Mouse (Mus musculus) MEL (cell line): Measurements from ENCODE around the gene Enpp6.

Experiments
- CHD1 ChIP-seq: IDR thresholded peaks from 2 replicates; pipeline ENCODE4 v1.6.1; 2012; ENCODE audit warnings: low read depth, mild to moderate bottlenecking, inconsistent platforms, low read length, improper control_type of control experiment
- ELF1 ChIP-seq: IDR thresholded peaks from 2 replicates; pipeline ENCODE4 v1.6.1; 2014; ENCODE audit warnings: low read depth, mild to moderate bottlenecking, inconsistent platforms, low read length, improper control_type of control experiment, moderate library complexity
- EP300 ChIP-seq, 2 experiments: IDR thresholded peaks; 2 replicates each; pipeline ENCODE4 v1.6.1; 2011; ENCODE audit warnings: improper control_type of control experiment in 2 of 2, low read length in 2 of 2, low read depth in 1 of 2, mild to moderate bottlenecking in 1 of 2
- NELFE ChIP-seq: IDR thresholded peaks from 2 replicates; pipeline ENCODE4 v1.6.1; 2011; ENCODE audit warnings: low read depth, low read length, improper control_type of control experiment
- NRF1 ChIP-seq: IDR thresholded peaks from 2 replicates; pipeline ENCODE4 v1.6.1; 2014; ENCODE audit warnings: low read depth, mild to moderate bottlenecking, inconsistent platforms, low read length, improper control_type of control experiment, moderate library complexity; ENCODE audit not compliant: poor library complexity, insufficient read depth, severe bottlenecking

DNA sequence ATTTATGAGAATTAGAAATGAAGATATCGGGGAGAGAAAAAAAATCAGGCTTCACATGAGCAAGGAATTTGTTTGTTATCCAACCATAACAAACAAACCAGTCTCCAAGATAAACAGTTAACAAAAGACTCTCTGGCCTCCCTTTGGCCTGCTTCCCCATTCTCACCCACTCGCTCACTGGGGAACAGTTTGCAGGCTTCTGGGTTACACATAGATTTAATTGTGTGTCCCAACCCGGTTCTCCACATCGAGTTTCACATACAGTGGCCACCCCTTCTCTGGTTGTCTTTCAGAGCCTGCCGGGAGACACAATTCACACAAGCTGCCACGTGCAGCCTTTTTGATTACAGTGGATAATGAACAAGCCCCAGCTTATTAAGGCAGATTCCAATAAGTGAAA, 1.7 kb downstream of the Enpp6 start:
- TF ChIP-seq CHD1: no peak
- TF ChIP-seq ELF1: no peak
- no peak for TF ChIP-seq NELFE
- no peak for TF ChIP-seq NRF1
- no peak for TF ChIP-seq EP300 (IDR thresholded peaks at IDR 0.05; ENCODE audit: low read depth in 1 of 2, low read length in 2 of 2)
